Mouse (Mus musculus): ENCODE data around the gene B3gat3.

The B3gat3 gene

DNA sequence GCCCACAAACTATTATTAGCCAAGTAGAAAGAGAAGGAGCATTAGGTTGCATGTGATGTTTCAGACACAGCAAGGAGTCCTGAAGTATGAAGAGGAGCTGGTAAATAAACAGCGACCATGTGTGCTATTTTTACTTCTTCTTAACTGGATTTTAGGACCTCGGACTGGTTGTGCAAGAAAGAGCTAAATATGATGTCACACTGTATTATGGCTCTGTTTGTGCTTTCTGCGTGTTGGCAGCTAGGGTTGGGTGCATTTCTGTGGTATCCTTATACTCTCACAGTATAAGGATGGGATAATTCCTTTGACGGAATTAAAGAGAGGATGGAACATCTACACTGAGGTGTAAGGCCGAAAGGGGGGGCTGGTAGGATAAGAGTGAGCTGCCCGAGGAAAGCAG is 25.1 kb downstream of the B3gat3 start:
- Histone ChIP-seq H3K36me3 (ENCODE audit: insufficient read depth, low read length) (peaks cover 71% of the 10 kb centered on the region), H3K27me3 (ENCODE audit: insufficient read depth, low read length) (no peaks in the 10 kb centered on the region), H3K4me3 (replicated peaks; ENCODE audit: low read length) (peak overlapping the region; percentile 97), H3K9me3 (ENCODE audit: low read length) (no peaks in the 10 kb centered on the region), H3K4me1 (replicated peaks; ENCODE audit: low read depth, low read length) (peaks cover 49% of the 10 kb centered on the region)
- TF ChIP-seq NANOG (IDR thresholded peaks at IDR 0.05; ENCODE audit: borderline replicate concordance, low read length) (no peak), POU5F1 (IDR thresholded peaks at IDR 0.05; ENCODE audit: borderline replicate concordance, low read length) (no peak), CTCF (conservative IDR thresholded peaks at IDR 0.05; ENCODE audit: low read length) (no peak)

DNA sequence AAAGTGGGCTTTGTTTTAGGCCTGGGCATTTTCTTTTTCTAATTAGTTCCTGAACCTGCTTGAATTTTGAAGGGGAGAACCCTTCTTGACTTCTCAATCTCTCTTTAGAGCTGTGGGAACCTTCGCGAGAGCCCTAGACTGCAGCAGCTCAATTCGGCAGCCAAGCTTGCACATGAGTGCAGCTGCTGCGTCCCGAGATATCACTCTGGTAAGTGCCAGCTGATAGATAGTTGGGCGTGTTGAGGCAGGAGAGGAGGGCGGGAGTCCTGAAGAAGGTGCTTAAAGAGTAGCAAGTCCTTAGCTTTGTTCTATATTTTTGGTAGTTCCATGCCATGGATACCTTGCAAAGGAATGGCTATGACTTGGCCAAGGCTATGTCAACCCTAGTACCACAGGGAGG is 26.8 kb downstream of the B3gat3 start:
- Histone ChIP-seq H3K36me3 (ENCODE audit: insufficient read depth, low read length) (peaks cover 87% of the 10 kb centered on the region), H3K4me1 (replicated peaks; ENCODE audit: low read depth, low read length) (peaks cover 42% of the 10 kb centered on the region), H3K27me3 (ENCODE audit: insufficient read depth, low read length) (no peaks in the 10 kb centered on the region), H3K9me3 (ENCODE audit: low read length) (no peaks in the 10 kb centered on the region), H3K4me3 (replicated peaks; ENCODE audit: low read length) (no peak overlapping the region)
- no peak for TF ChIP-seq NANOG (IDR thresholded peaks at IDR 0.05; ENCODE audit: borderline replicate concordance, low read length)

DNA sequence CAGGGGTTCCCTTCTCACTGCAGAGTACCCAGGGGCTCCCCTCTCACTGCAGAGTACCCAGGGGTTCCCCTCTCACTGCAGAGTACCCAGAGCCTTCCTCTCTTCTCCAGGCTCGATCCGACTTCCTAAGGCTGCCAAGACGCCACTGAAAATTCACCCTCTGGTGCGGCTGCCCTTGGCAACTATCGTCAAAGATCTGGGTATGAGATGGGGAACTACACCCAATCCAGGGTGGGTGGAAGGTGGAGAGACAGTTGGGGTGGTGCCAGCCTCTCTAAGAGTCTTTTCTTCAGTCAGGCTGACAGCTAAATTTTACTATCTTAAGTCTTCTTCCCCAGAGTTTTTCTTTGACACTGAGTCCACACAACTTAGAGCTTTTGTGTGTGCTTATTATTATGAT is 30.0 kb downstream of the B3gat3 start:
- Histone ChIP-seq H3K4me3 (replicated peaks; ENCODE audit: low read length) (no peak overlapping the region), H3K27me3 (ENCODE audit: insufficient read depth, low read length) (no peaks in the 10 kb centered on the region), H3K4me1 (replicated peaks; ENCODE audit: low read depth, low read length) (peaks cover 38% of the 10 kb centered on the region), H3K36me3 (ENCODE audit: insufficient read depth, low read length) (peaks cover 82% of the 10 kb centered on the region), H3K9me3 (ENCODE audit: low read length) (no peaks in the 10 kb centered on the region)
- TF ChIP-seq NANOG (IDR thresholded peaks at IDR 0.05; ENCODE audit: borderline replicate concordance, low read length) (no peak), CTCF (conservative IDR thresholded peaks at IDR 0.05; ENCODE audit: low read length) (no peak)

DNA sequence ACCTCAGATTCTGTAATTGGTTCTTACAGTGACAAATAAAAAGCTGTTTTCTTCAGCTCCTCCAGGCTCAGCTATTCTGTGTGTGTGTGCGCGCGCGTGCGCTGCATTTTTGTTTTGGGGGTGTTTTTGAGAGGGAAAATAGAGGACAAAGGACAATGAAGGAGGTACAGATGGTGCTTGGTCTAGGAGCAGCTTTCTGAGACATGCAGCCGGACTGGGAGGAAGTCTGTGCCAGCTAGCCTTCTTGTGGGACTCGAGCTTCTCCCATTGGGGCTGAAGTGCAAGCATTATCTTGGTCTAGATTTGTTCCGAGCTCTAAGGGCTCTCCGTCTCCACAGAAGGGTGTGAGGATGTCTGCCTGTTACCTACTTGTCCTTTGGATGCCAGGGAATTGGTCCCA is 32.1 kb downstream of the B3gat3 start:
- Histone ChIP-seq H3K36me3 (ENCODE audit: insufficient read depth, low read length) (peaks cover 82% of the 10 kb centered on the region), H3K9me3 (ENCODE audit: low read length) (no peaks in the 10 kb centered on the region), H3K4me1 (replicated peaks; ENCODE audit: low read depth, low read length) (peaks cover 42% of the 10 kb centered on the region), H3K27me3 (ENCODE audit: insufficient read depth, low read length) (no peaks in the 10 kb centered on the region), H3K4me3 (replicated peaks; ENCODE audit: low read length) (no peak overlapping the region)
- no peak for TF ChIP-seq NANOG (IDR thresholded peaks at IDR 0.05; ENCODE audit: borderline replicate concordance, low read length)

DNA sequence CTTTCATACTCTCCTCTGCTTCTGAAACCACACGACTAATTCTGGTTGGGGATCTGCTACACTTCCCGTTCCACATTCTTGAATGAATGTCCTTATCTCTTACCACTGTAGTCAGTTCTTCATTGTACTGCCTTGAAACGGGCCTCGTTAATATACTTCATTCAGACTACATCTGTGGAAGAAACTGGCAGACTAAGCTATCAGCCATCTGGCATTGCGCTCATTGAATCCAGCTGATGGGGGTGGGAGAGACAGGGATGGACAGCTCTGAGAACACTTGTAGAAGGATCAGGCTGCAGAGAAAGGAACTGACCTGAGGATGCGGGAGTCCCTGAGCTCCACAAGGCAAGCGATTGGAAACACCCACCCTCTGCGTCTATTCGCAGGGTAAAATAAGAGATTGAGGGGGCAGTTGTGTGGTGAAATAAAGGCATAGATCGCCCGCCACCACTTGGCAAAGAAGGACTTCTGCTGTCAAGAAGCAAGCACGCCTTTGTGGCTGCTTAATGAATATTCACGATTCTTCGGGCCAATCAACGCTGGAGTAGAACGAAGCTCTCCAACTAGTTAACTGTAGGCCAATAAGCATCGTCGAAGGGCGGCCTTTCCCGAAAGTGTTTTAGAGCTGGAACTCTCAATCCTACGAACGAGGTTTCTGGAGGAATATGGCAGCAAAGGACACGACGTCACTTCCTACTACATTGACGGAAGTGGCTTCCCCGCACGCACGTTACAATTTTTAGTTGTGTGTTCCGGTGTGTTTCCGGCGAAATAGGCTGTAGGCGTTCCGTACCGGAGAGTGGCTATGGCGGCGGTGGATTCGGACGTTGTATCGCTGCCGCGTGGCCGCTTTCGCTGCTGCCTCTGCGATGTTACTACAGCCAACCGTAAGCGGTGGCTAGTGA is 33.2 kb downstream of the B3gat3 start, which contains the start of gene Tut1:
TSS of gene Tut1 (plus strand) at position 713 of the 905 bp plus-strand sequence.
- peaks cover 42% of the 10 kb centered on the region for H3K4me1 ChIP-seq (replicated peaks; ENCODE audit: low read depth, low read length)
- TF ChIP-seq CTCF (conservative IDR thresholded peaks at IDR 0.05; ENCODE audit: low read length) (no peak), NANOG (IDR thresholded peaks at IDR 0.05; ENCODE audit: borderline replicate concordance, low read length) (no peak), POU5F1 (IDR thresholded peaks at IDR 0.05; ENCODE audit: borderline replicate concordance, low read length) (no peak)
- H3K9me3 ChIP-seq (ENCODE audit: low read length): no peaks in the 10 kb centered on the region
- peaks cover 82% of the 10 kb centered on the region for H3K36me3 ChIP-seq (ENCODE audit: insufficient read depth, low read length)
- peak within 1 kb of the TSS; percentile 98 for H3K4me3 ChIP-seq (replicated peaks; ENCODE audit: low read length)
- H3K27me3 ChIP-seq (ENCODE audit: insufficient read depth, low read length): no peaks in the 10 kb centered on the region

DNA sequence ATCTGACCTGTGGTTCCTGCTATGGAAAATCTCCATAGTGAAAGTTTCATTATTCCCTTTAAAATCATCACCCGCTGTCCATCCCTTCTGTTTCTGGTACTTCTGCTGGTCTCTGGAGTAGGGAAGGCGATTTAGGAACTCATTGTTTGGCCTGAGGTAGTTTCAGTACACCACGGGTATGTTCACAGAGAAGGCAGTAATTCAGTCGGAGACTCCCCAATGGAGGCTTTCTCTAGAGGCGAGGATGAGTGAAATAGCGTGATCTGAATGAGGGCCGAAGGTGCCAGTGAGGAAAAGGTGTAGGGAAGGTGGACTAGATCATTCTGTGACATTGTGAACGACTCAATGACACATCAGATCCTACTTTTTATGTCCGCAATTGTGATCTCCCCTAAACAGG is 34.0 kb downstream of the B3gat3 start:
- TF ChIP-seq POU5F1 (IDR thresholded peaks at IDR 0.05; ENCODE audit: borderline replicate concordance, low read length) (no peak), NANOG (IDR thresholded peaks at IDR 0.05; ENCODE audit: borderline replicate concordance, low read length) (no peak), CTCF (conservative IDR thresholded peaks at IDR 0.05; ENCODE audit: low read length) (no peak)
- no peaks in the 10 kb centered on the region for H3K27me3 ChIP-seq (ENCODE audit: insufficient read depth, low read length)
- peaks cover 82% of the 10 kb centered on the region for H3K36me3 ChIP-seq (ENCODE audit: insufficient read depth, low read length)
- peaks cover 38% of the 10 kb centered on the region for H3K4me1 ChIP-seq (replicated peaks; ENCODE audit: low read depth, low read length)
- H3K4me3 ChIP-seq (replicated peaks; ENCODE audit: low read length): peak overlapping the region; percentile 98
- H3K9me3 ChIP-seq (ENCODE audit: low read length): no peaks in the 10 kb centered on the region

- no peaks in the 10 kb centered on the region for H3K27me3 ChIP-seq (ENCODE audit: insufficient read depth, low read length)
- peaks cover 22% of the 10 kb centered on the region for H3K4me1 ChIP-seq (replicated peaks; ENCODE audit: low read depth, low read length)
- H3K9me3 ChIP-seq (ENCODE audit: low read length): no peaks in the 10 kb centered on the region
- peaks cover 91% of the 10 kb centered on the region for H3K36me3 ChIP-seq (ENCODE audit: insufficient read depth, low read length)
- no peak overlapping the region for H3K4me3 ChIP-seq (replicated peaks; ENCODE audit: low read length)
- TF ChIP-seq CTCF (conservative IDR thresholded peaks at IDR 0.05; ENCODE audit: low read length): no peak
- TF ChIP-seq NANOG (IDR thresholded peaks at IDR 0.05; ENCODE audit: borderline replicate concordance, low read length): no peak
- no peak for TF ChIP-seq POU5F1 (IDR thresholded peaks at IDR 0.05; ENCODE audit: borderline replicate concordance, low read length)
Observed at GRCm38 (mm10) chr19:8962256-8962655, 42.1 kb downstream of the B3gat3 start.

DNA sequence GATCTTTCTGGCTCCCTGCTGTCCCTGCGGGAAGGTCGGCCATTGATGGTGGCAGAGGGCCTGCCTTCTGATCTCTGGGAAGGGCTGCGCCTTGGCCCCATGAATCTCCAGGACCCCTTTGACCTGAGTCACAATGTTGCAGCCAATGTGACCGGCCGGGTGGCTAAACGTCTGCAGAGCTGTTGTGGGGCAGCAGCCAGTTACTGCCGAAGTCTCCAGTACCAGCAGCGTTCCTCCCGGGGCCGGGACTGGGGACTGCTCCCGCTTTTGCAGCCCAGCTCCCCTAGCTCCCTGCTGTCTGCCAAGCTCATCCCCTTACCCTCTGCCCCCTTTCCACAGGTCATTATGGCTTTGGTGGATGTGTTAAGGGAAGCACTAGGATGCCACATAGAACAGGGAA is 44.9 kb downstream of the B3gat3 start:
- Histone ChIP-seq H3K4me1 (replicated peaks; ENCODE audit: low read depth, low read length) (peaks cover 38% of the 10 kb centered on the region), H3K36me3 (ENCODE audit: insufficient read depth, low read length) (peaks cover 91% of the 10 kb centered on the region), H3K4me3 (replicated peaks; ENCODE audit: low read length) (peak overlapping the region; percentile 83; the same call in 1 of the 2 replicates), H3K27me3 (ENCODE audit: insufficient read depth, low read length) (no peaks in the 10 kb centered on the region), H3K9me3 (ENCODE audit: low read length) (no peaks in the 10 kb centered on the region)
- no peak for TF ChIP-seq CTCF (conservative IDR thresholded peaks at IDR 0.05; ENCODE audit: low read length)
- TF ChIP-seq POU5F1 (IDR thresholded peaks at IDR 0.05; ENCODE audit: borderline replicate concordance, low read length): no peak
- TF ChIP-seq NANOG (IDR thresholded peaks at IDR 0.05; ENCODE audit: borderline replicate concordance, low read length): no peak

- peaks cover 91% of the 10 kb centered on the region for H3K36me3 ChIP-seq (ENCODE audit: insufficient read depth, low read length)
- H3K4me1 ChIP-seq (replicated peaks; ENCODE audit: low read depth, low read length): peaks cover 45% of the 10 kb centered on the region
- H3K9me3 ChIP-seq (ENCODE audit: low read length): no peaks in the 10 kb centered on the region
- H3K4me3 ChIP-seq (replicated peaks; ENCODE audit: low read length): peak overlapping the region; percentile 83
- no peaks in the 10 kb centered on the region for H3K27me3 ChIP-seq (ENCODE audit: insufficient read depth, low read length)
- TF ChIP-seq NANOG (IDR thresholded peaks at IDR 0.05; ENCODE audit: borderline replicate concordance, low read length) (no peak), CTCF (conservative IDR thresholded peaks at IDR 0.05; ENCODE audit: low read length) (no peak), POU5F1 (IDR thresholded peaks at IDR 0.05; ENCODE audit: borderline replicate concordance, low read length) (no peak)
Observed at GRCm38 (mm10) chr19:8965771-8966170, 45.6 kb downstream of the B3gat3 start.
